Mouse (Mus musculus): Measurements from ENCODE around the gene Rai1. TPM values are rescaled to one million over a fixed set of nuclear protein-coding genes. Genes with fewer than 3 reads are reported as not detected.
A peak's percentile ranks its signal among the peaks of the same experiment; 100 is the strongest.

Gene Rai1
- polyA plus RNA-seq, 1 experiment from 2014 or later: 28.5 TPM

DNA sequence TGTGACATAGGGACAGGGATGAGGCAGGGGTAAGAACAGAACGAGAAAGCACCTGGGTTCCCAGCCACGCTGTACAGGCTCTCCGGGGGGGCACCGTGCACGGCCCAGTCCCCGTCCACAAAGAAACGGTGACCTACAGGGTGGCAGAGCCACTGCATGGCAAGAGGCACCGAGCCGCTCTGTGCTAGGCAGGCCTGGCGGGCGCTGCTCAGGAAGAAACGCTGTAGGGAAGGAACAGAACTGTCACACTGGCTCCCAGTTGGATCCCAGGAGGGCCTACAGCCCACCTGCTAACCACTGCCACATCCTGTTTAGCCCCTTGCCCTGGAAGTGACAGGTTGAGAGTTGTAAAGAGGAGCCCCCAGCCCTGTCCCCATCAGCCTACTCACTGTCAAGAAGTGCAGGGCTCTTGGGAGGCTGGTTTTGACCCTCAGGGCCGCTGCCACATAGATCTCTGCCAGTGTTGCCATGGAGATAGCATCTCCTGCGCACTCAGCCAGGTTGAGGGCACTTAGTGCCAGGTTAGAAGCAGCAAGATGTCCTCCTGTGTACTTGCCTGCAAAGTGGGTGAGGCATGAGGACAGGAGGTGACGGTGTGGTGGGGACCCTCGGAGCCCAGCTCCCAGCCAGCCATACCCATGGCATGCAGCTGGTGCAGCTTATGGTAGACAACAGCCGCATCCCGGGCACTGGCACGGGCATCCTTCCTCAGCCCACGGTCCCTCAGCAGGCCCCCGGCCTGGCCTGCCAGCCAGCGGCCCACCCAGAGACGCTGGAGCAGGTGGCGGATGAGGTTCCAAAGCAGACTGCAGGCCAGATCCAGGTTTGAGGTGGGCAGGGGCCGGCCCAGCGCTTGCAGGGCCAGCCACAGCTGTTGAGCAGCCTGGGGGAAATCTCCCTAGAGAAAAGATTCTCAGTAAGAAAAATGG lies 98.2 kb downstream of the Rai1 start:
- DNase-seq (ENCODE audit: low spot score): no peak
- no peak overlapping the region for H3K4me3 ChIP-seq (ENCODE audit: low read depth, low read length)
- peaks cover 6% of the 10 kb centered on the region for H3K4me1 ChIP-seq (replicated peaks; ENCODE audit: control insufficient read depth, insufficient read depth, low read length)
- 92% methylated on average over 25 of the region's 26 CpGs for WGBS
- H3K36me3 ChIP-seq (ENCODE audit: control insufficient read depth, insufficient read depth, low read length): peaks cover 8% of the 10 kb centered on the region
- no peak overlapping the region for H3K27ac ChIP-seq (ENCODE audit: low read depth, low read length)
- no peaks in the 10 kb centered on the region for H3K9me3 ChIP-seq (ENCODE audit: control insufficient read depth, low read length)
- no peak for ATAC-seq (replicated peaks; ENCODE audit: low FRiP score)
- no peak overlapping the region for H3K4me2 ChIP-seq (ENCODE audit: low read depth, low read length, severe bottlenecking)
- no peak overlapping the region for H3K9ac ChIP-seq (ENCODE audit: low read length)
- no peaks in the 10 kb centered on the region for H3K27me3 ChIP-seq (ENCODE audit: control insufficient read depth, insufficient read depth, low read length)

DNA sequence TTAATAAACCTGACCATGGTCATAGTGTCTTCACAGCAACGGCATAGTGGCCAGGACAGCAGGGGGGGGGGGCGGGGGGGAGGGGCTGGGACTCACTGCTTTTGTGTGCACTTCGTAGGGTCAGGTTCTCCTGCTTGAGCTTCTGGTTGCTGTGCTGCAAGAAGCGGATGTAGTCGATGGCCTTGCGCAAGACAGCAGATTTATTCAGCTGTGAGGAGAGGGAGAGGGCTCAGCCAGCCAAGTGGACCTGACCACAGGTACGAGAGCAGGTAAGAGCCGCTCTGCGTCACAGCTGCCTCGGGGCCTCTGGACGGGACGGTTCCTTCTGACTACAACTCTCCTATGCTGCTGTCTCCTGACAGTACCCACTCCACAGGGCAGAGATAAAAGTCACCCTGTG lies 100.2 kb downstream of the Rai1 start:
- peaks cover 21% of the 10 kb centered on the region for H3K4me1 ChIP-seq (replicated peaks; ENCODE audit: control insufficient read depth, insufficient read depth, low read length)
- H3K9me3 ChIP-seq (ENCODE audit: control insufficient read depth, low read length): no peaks in the 10 kb centered on the region
- peaks cover 8% of the 10 kb centered on the region for H3K36me3 ChIP-seq (ENCODE audit: control insufficient read depth, insufficient read depth, low read length)
- WGBS: 90% methylated on average over 11 of the region's 12 CpGs
- DNase-seq (ENCODE audit: low spot score): no peak
- no peak overlapping the region for H3K4me2 ChIP-seq (ENCODE audit: low read depth, low read length, severe bottlenecking)
- no peak for ATAC-seq (replicated peaks; ENCODE audit: low FRiP score)
- H3K4me3 ChIP-seq (ENCODE audit: low read depth, low read length): no peak overlapping the region
- no peak overlapping the region for H3K9ac ChIP-seq (ENCODE audit: low read length)
- H3K27me3 ChIP-seq (ENCODE audit: control insufficient read depth, insufficient read depth, low read length): no peaks in the 10 kb centered on the region
- no peak overlapping the region for H3K27ac ChIP-seq (ENCODE audit: low read depth, low read length)

DNA sequence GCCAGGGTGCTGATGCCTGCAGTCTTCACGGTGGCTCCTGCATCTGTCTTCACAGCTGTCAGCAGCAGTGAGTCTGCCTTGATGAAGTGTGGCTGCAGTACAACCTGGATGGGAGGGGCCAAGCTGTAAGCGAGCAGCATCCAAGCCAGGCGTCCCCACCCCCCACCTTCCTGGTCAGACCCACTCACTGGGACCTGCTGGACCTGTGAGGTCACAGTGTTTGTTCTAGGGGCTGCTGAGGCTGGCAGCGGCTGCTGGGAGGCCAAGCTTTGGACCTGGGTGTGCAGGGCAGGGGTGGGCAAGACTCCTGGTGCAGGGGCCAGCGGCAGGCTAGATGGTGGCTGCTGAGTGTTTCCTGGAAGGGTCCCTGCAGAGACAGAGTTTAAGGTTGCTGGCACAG lies 101.4 kb downstream of the Rai1 start:
- 80% methylated on average over 5 of the region's 5 CpGs for WGBS
- Histone ChIP-seq H3K4me3 (ENCODE audit: low read depth, low read length) (no peak overlapping the region), H3K27ac (ENCODE audit: low read depth, low read length) (no peak overlapping the region), H3K27me3 (ENCODE audit: control insufficient read depth, insufficient read depth, low read length) (no peaks in the 10 kb centered on the region), H3K4me1 (replicated peaks; ENCODE audit: control insufficient read depth, insufficient read depth, low read length) (peaks cover 28% of the 10 kb centered on the region), H3K9ac (ENCODE audit: low read length) (no peak overlapping the region), H3K36me3 (ENCODE audit: control insufficient read depth, insufficient read depth, low read length) (peaks cover 8% of the 10 kb centered on the region), H3K4me2 (ENCODE audit: low read depth, low read length, severe bottlenecking) (no peak overlapping the region), H3K9me3 (ENCODE audit: control insufficient read depth, low read length) (no peaks in the 10 kb centered on the region)
- ATAC-seq (replicated peaks; ENCODE audit: low FRiP score) (no peak), DNase-seq (ENCODE audit: low spot score) (no peak)

DNA sequence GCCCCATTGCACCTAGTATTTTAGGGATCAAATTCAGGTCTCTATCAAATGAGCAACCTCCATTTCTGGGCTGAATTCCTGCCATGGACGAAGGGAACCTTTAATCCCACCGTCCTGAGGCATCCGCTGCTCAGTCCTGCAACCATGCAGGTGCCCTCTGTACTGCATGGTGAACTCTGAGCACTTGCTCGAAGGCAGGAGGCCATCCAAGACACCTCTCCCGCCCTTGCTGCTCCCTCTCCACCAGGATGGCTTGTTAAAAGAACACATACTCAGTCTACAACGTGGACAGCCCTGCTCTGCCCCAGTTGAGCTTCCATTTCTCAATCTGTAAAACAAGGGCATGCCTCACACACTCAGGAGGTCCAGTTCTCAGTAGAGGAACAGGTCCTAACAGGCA lies 103.4 kb downstream of the Rai1 start:
- no peaks in the 10 kb centered on the region for H3K9me3 ChIP-seq (ENCODE audit: control insufficient read depth, low read length)
- no peak for DNase-seq (ENCODE audit: low spot score)
- peaks cover 40% of the 10 kb centered on the region for H3K4me1 ChIP-seq (replicated peaks; ENCODE audit: control insufficient read depth, insufficient read depth, low read length)
- peak overlapping the region; percentile 37 for H3K4me3 ChIP-seq (ENCODE audit: low read depth, low read length)
- H3K27me3 ChIP-seq (ENCODE audit: control insufficient read depth, insufficient read depth, low read length): no peaks in the 10 kb centered on the region
- H3K27ac ChIP-seq (ENCODE audit: low read depth, low read length): peak overlapping the region; percentile 12; the same call in 1 of the 2 replicates
- no peak for ATAC-seq (replicated peaks; ENCODE audit: low FRiP score)
- 64% methylated on average over 6 of the region's 6 CpGs for WGBS
- H3K9ac ChIP-seq (ENCODE audit: low read length): peak overlapping the region; percentile 52
- peak overlapping the region; percentile 67 for H3K4me2 ChIP-seq (ENCODE audit: low read depth, low read length, severe bottlenecking)
- H3K36me3 ChIP-seq (ENCODE audit: control insufficient read depth, insufficient read depth, low read length): peaks cover 8% of the 10 kb centered on the region

DNA sequence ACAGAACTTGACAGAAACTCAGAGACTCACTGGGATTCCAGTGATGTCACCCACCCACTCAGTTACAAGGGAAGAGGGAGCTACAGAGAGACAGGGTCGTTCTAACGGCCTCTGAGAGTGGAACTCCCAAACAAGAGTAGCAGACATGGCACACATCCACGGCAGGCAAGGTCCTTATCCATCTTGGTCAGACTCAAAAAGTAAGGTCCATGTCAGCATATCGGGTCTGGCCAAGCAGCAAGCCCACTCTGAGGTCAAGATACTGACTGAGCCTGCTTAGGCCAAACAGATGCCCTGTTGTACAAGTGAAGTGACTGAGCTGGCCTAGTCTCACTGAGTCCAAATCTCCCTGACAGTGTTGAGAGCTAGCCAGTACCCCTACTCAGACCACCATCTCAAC lies 103.9 kb downstream of the Rai1 start:
- peak overlapping the region; percentile 67 for H3K4me2 ChIP-seq (ENCODE audit: low read depth, low read length, severe bottlenecking)
- H3K27ac ChIP-seq (ENCODE audit: low read depth, low read length): peak overlapping the region; percentile 73; the same call in 1 of the 2 replicates
- DNase-seq (ENCODE audit: low spot score) (no peak), ATAC-seq (replicated peaks; ENCODE audit: low FRiP score) (no peak)
- H3K36me3 ChIP-seq (ENCODE audit: control insufficient read depth, insufficient read depth, low read length): peaks cover 6% of the 10 kb centered on the region
- H3K4me3 ChIP-seq (ENCODE audit: low read depth, low read length): peak overlapping the region; percentile 37
- no peaks in the 10 kb centered on the region for H3K9me3 ChIP-seq (ENCODE audit: control insufficient read depth, low read length)
- WGBS: 54% methylated on average over 4 of the region's 4 CpGs
- peaks cover 43% of the 10 kb centered on the region for H3K4me1 ChIP-seq (replicated peaks; ENCODE audit: control insufficient read depth, insufficient read depth, low read length)
- H3K27me3 ChIP-seq (ENCODE audit: control insufficient read depth, insufficient read depth, low read length): no peaks in the 10 kb centered on the region
- H3K9ac ChIP-seq (ENCODE audit: low read length): peak overlapping the region; percentile 52

DNA sequence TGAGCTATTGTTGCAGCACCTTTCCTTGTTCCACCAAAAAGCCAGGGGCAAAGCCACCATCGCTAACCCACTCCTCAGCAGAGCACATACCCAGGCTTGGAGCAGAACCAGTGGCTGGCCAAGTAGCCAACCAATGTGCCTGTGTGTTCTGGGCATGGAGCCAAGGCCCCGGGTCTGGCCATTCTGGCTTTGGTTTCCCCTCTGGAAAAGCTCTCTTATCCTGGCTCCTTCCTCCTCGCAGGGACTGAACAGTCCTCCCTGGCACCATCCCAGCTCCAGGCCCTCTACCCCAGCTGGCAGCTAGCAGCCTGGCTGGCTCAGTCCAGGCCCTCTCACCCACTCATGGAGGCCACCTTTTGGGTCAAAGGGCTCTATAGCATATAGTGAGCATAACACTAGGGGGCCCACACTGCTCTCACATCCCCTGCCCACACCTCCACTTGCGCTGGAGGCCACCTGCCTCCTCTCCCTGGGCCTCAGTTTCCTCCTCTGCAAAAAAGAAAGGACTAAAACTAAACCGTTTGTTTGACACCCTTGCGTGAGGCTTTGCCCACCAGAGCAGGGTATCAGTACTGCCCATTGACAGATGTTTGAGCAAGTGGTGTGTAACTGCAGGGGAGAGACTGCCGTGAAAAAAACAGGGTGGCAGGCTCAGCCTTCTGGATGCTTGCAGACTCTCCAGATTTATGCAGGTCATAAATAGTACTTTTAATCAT lies 104.6 kb downstream of the Rai1 start:
- no peaks in the 10 kb centered on the region for H3K9me3 ChIP-seq (ENCODE audit: control insufficient read depth, low read length)
- no peaks in the 10 kb centered on the region for H3K27me3 ChIP-seq (ENCODE audit: control insufficient read depth, insufficient read depth, low read length)
- peaks cover 43% of the 10 kb centered on the region for H3K4me1 ChIP-seq (replicated peaks; ENCODE audit: control insufficient read depth, insufficient read depth, low read length)
- peak overlapping the region; percentile 67 for H3K4me2 ChIP-seq (ENCODE audit: low read depth, low read length, severe bottlenecking)
- ATAC-seq (replicated peaks; ENCODE audit: low FRiP score) (no peak), DNase-seq (ENCODE audit: low spot score) (peak; percentile 76)
- H3K27ac ChIP-seq (ENCODE audit: low read depth, low read length): peak overlapping the region; percentile 73
- H3K9ac ChIP-seq (ENCODE audit: low read length): peak overlapping the region; percentile 52
- WGBS: 48% methylated on average over 7 of the region's 7 CpGs
- H3K36me3 ChIP-seq (ENCODE audit: control insufficient read depth, insufficient read depth, low read length): peaks cover 1% of the 10 kb centered on the region; the same call in 1 of the 2 replicates
- H3K4me3 ChIP-seq (ENCODE audit: low read depth, low read length): peak overlapping the region; percentile 37

DNA sequence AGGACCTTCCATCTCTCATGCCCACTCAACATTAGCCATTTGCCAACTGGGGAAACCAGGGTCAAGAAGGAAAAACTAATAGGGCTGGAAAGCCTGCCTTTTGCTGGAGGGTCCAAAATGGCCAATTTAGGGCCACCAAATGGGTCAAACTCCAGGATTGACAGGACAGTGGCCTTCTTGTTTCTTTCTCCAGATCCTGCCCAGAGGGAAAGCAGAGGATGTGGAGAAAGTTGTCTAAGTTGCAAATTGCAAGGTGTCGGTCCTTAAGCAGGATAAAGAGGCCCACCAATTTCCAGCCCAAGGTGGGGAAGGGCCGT lies 105.1 kb downstream of the Rai1 start:
- H3K36me3 ChIP-seq (ENCODE audit: control insufficient read depth, insufficient read depth, low read length): no peaks in the 10 kb centered on the region; the same call in 1 of the 2 replicates
- ATAC-seq (replicated peaks; ENCODE audit: low FRiP score) (no peak), DNase-seq (ENCODE audit: low spot score) (no peak)
- 3% methylated on average over 2 of the region's 2 CpGs for WGBS
- no peaks in the 10 kb centered on the region for H3K9me3 ChIP-seq (ENCODE audit: control insufficient read depth, low read length)
- peak overlapping the region; percentile 52 for H3K9ac ChIP-seq (ENCODE audit: low read length)
- H3K27me3 ChIP-seq (ENCODE audit: control insufficient read depth, insufficient read depth, low read length): no peaks in the 10 kb centered on the region
- peaks cover 43% of the 10 kb centered on the region for H3K4me1 ChIP-seq (replicated peaks; ENCODE audit: control insufficient read depth, insufficient read depth, low read length)
- peak overlapping the region; percentile 67 for H3K4me2 ChIP-seq (ENCODE audit: low read depth, low read length, severe bottlenecking)
- H3K27ac ChIP-seq (ENCODE audit: low read depth, low read length): peak overlapping the region; percentile 73; the same call in 1 of the 2 replicates
- peak overlapping the region; percentile 37 for H3K4me3 ChIP-seq (ENCODE audit: low read depth, low read length)

DNA sequence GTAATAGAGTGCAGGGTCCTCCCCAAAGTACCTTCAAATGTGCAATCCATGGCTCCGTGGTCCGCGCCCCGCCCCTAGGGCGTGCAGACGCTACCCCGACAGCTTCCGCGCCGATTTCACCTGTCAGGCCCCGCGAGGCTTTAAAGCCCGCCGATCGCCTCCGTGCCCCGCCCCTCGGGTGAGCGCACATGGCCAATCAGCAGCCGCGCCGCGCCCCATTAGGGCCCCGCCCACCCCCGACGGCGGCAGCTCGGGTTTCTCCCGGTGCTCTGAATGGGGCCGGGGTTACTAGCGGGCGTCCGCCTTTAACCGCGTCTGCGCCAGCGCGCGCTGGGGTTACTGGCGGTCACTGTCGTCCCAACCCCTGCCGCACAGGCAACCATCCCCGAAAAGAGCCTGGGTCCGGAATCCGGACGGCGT lies 105.5 kb downstream of the Rai1 start:
- peak overlapping the region; percentile 52 for H3K9ac ChIP-seq (ENCODE audit: low read length)
- peaks cover 43% of the 10 kb centered on the region for H3K4me1 ChIP-seq (replicated peaks; ENCODE audit: control insufficient read depth, insufficient read depth, low read length)
- H3K9me3 ChIP-seq (ENCODE audit: control insufficient read depth, low read length): no peaks in the 10 kb centered on the region
- under 1% methylated on average over 47 of the region's 47 CpGs for WGBS
- H3K4me2 ChIP-seq (ENCODE audit: low read depth, low read length, severe bottlenecking): peak overlapping the region; percentile 67
- peak; percentile 98 for DNase-seq (ENCODE audit: low spot score)
- peak overlapping the region; percentile 73 for H3K27ac ChIP-seq (ENCODE audit: low read depth, low read length)
- peak; percentile 93 for ATAC-seq (replicated peaks; ENCODE audit: low FRiP score)
- H3K4me3 ChIP-seq (ENCODE audit: low read depth, low read length): peak overlapping the region; percentile 37
- no peaks in the 10 kb centered on the region for H3K27me3 ChIP-seq (ENCODE audit: control insufficient read depth, insufficient read depth, low read length)
- no peaks in the 10 kb centered on the region; the same call in 1 of the 2 replicates for H3K36me3 ChIP-seq (ENCODE audit: control insufficient read depth, insufficient read depth, low read length)
